Mouse (Mus musculus) testis, adult 2 months (tissue): ENCODE measurements at regions not wholly inside any gene's neighbourhood (a gene's known extent, or its start where the extent isn't known, plus 50 kb on each side); places are given as distances from the start of the nearest gene placed in this dataset.

Experiments
- H3K27ac ChIP-seq: fragments of 200-500 bp; 2 replicates; pipeline ENCODE4 v1.5.1; 2012; ENCODE audit warnings: low read depth, low read length; ENCODE audit not compliant: control insufficient read depth, insufficient read depth
- H3K27me3 ChIP-seq: fragments of 200-500 bp; 2 replicates; pipeline ENCODE4 v1.6.1; 2012; ENCODE audit warnings: mild to moderate bottlenecking, low read length, moderate library complexity; ENCODE audit not compliant: control insufficient read depth, insufficient read depth
- H3K36me3 ChIP-seq: fragments of 200-500 bp; 2 replicates; pipeline ENCODE4 v1.6.1; 2012; ENCODE audit warnings: mild to moderate bottlenecking, low read length; ENCODE audit not compliant: control insufficient read depth, insufficient read depth
- H3K4me1 ChIP-seq: fragments of 200-500 bp; 2 replicates; pipeline ENCODE4 v1.6.1; 2012; ENCODE audit warnings: low read length; ENCODE audit not compliant: control insufficient read depth, insufficient read depth
- H3K4me3 ChIP-seq: fragments of 200-500 bp; 2 replicates; pipeline ENCODE4 v1.5.1; 2012; ENCODE audit warnings: low read depth, mild to moderate bottlenecking, low read length, moderate library complexity, mixed read lengths; ENCODE audit not compliant: control insufficient read depth
- CTCF ChIP-seq: fragments of 200-500 bp; IDR thresholded peaks from 2 replicates; pipeline ENCODE4 v1.5.1; 2012; ENCODE audit warnings: low read depth, mild to moderate bottlenecking, inconsistent platforms, low read length, moderate library complexity; ENCODE audit not compliant: control insufficient read depth, insufficient read depth, insufficient replicate concordance
- POLR2A ChIP-seq: fragments of 200-500 bp; IDR thresholded peaks from 2 replicates; pipeline ENCODE4 v1.6.1; 2012; ENCODE audit warnings: low read depth, mild to moderate bottlenecking, inconsistent platforms, low read length, moderate library complexity; ENCODE audit not compliant: control insufficient read depth

- Histone ChIP-seq H3K36me3 (no peaks in the 10 kb centered on the region), H3K4me3 (no peak overlapping the region), H3K4me1 (no peaks in the 10 kb centered on the region), H3K27ac (no peak overlapping the region), H3K27me3 (no peaks in the 10 kb centered on the region)
- TF ChIP-seq POLR2A (no peak), CTCF (no peak)
Measured at GRCm38 (mm10) chr8:91901525-91902281, 99.8 kb upstream of the Irx3 start.

DNA sequence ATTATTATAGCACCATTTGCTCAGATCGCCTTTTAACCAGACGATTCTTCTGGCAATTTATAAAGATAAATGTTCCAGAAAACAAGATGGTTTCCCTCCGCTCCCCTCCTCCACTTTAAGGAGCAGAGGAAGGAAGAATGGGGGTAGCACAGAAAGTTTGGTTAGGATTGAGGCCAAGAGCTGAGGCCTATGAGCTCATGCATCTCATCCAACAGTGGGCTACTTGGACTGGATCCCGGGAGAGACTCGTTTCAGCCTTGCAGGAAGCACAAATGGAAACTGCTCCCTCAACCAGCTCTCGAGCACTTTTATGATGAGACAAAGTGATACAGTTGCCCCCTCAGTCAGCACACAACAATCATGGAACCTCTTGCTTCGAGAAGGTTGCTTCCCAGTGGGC lies 97.9 kb upstream of the Irx3 start:
- no peak for TF ChIP-seq CTCF
- Histone ChIP-seq H3K4me3 (no peak overlapping the region), H3K27me3 (no peaks in the 10 kb centered on the region), H3K36me3 (no peaks in the 10 kb centered on the region), H3K4me1 (no peaks in the 10 kb centered on the region), H3K27ac (no peak overlapping the region)

GRCm38 (mm10) chr8:91897381-91897780 lies 95.5 kb upstream of the Irx3 start:
- Histone ChIP-seq H3K27me3 (no peaks in the 10 kb centered on the region), H3K36me3 (no peaks in the 10 kb centered on the region), H3K4me1 (no peaks in the 10 kb centered on the region), H3K4me3 (no peak overlapping the region), H3K27ac (no peak overlapping the region)
- TF ChIP-seq CTCF (no peak), POLR2A (no peak)

- Histone ChIP-seq H3K27ac (no peak overlapping the region), H3K27me3 (no peaks in the 10 kb centered on the region), H3K4me3 (no peak overlapping the region), H3K36me3 (no peaks in the 10 kb centered on the region), H3K4me1 (no peaks in the 10 kb centered on the region)
- no peak for TF ChIP-seq POLR2A
- no peak for TF ChIP-seq CTCF
Measured at GRCm38 (mm10) chr8:91895987-91896386, 94.1 kb upstream of the Irx3 start.

DNA sequence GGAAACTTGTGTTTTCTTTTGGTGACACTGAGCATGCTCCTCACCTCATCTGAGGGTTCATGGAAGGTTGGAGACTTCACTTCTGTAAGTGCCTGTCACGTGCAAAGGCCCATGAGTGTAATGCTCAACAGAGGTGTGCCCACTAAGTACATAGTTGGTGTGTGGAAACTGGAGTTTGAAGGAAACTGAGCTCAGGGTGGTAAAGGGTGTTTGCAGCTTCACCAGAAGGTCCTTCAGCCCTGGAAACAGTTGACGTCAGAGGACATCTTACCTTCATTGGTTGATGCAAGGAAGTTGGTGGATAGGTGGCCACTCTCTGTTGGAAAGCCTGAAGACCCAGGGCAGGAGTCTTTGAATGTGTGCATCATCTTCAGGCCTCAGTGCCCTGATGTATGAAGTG lies 83.0 kb upstream of the Irx3 start:
- TF ChIP-seq POLR2A (no peak), CTCF (no peak)
- H3K27me3 ChIP-seq = no peaks in the 10 kb centered on the region

DNA sequence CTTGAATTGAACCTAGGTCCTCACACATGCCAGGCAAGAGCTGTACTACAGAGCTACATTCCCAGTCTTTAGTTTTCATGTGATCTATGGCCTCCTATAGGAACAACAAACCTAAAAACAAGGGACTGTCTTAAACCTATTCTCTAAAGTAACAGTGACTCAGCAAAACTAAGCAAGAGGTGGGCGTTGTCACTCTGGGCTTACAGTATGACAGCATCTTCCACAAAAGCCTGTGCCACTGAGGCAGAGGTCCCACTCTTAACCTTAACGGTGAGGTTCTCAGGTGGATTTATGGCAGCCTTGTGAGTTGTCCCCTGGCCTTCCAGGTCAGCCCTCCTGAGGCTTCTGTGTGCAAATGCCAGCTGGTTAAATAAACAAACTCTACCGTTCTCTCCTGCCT lies 82.5 kb upstream of the Irx3 start:
- TF ChIP-seq CTCF (no peak), POLR2A (no peak)
- Histone ChIP-seq H3K4me1 (no peaks in the 10 kb centered on the region), H3K27ac (no peak overlapping the region), H3K36me3 (no peaks in the 10 kb centered on the region), H3K27me3 (no peaks in the 10 kb centered on the region), H3K4me3 (no peak overlapping the region)

More for the DNA sequence above, 83.0 kb upstream of the Irx3 start:
- H3K4me1 ChIP-seq = no peaks in the 10 kb centered on the region
- H3K4me3 ChIP-seq = no peak overlapping the region
- H3K36me3 ChIP-seq = no peaks in the 10 kb centered on the region
- no peak overlapping the region for H3K27ac ChIP-seq

- Histone ChIP-seq H3K36me3 (no peaks in the 10 kb centered on the region), H3K27me3 (no peaks in the 10 kb centered on the region), H3K4me1 (no peaks in the 10 kb centered on the region), H3K4me3 (no peak overlapping the region), H3K27ac (no peak overlapping the region)
- TF ChIP-seq POLR2A (no peak), CTCF (no peak)
Measured at GRCm38 (mm10) chr8:91883012-91883411, 81.1 kb upstream of the Irx3 start.
